Mouse (Mus musculus) olfactory bulb, adult 2 months (tissue): ENCODE results near the gene Gm4779.

Source experiments
- CTCF ChIP-seq: fragments of 200-500 bp; IDR thresholded peaks from 2 replicates; pipeline ENCODE4 v1.5.1; 2012; ENCODE audit warnings: low read depth, mild to moderate bottlenecking, low read length, moderate library complexity; ENCODE audit not compliant: insufficient read depth
- POLR2A ChIP-seq: fragments of 200-500 bp; IDR thresholded peaks from 2 replicates; pipeline ENCODE4 v1.6.1; 2012; ENCODE audit warnings: mild to moderate bottlenecking, low read depth, low read length, moderate library complexity; ENCODE audit not compliant: insufficient read depth

- TF ChIP-seq CTCF (0 out of 2 replicates have a peak, but pooled peaks have one; percentile 5), POLR2A (no peak)
These were observed 24.9 kb upstream of the Gm4779 start for GRCm38 (mm10) chrX:101819163-101819562.
